ENCODE assay signal across 9 mouse cellular contexts in the genomic region with DNA sequence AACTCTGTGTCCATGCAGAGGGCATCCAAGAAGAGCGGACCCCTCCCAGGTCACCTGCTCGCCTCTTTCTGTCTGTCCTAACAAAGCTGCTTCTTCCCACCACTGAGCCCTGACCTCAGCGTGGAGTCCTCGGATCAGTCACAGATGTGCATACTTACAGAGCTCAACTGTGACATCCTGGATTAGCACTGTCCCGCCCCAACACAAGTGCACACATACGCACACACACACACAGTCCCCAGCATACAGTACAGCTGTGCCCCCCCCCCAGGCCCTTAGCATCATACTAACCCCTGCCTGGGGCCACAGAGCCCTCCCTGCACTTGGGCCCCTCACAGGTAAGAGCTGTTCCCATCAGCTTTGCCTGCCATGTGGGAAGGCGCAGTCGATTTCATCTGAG. TPM values are rescaled to one million over a fixed set of nuclear protein-coding genes. Genes with fewer than 3 reads are reported as not detected.
DNase-seq lines count a peak whose midpoint lies in the region; ATAC-seq and TF ChIP-seq lines count a peak whose summit lies in the region.
"Had no signal": no experiment of that assay in that cellular context is flagged by ENCODE, and none has a peak within 500 bp of the region (broad histone marks: within the 10 kb centered on the region; RNA-seq: fewer than 3 reads in every experiment).

No protein-coding gene starts in this region.

- ATAC-seq in forebrain, embryonic 14.5 days, result peak; percentile 35
- no peak for ATAC-seq in forebrain, postnatal 0 days
- peak; percentile 22; the same call in 1 of the 2 replicates for ATAC-seq in lung, embryonic 14.5 days (ENCODE audit: insufficient read depth)
- peak; percentile 26 for ATAC-seq in hindbrain, embryonic 13.5 days (ENCODE audit: low FRiP score)
- peak; percentile 57 for ATAC-seq in neural tube, embryonic 12.5 days (ENCODE audit: low FRiP score, low read depth)

- no peak for TF ChIP-seq CTCF in forebrain, postnatal 0 days (IDR thresholded peaks at IDR 0.05; ENCODE audit: low read depth)
- TF ChIP-seq CTCF in lung, embryonic 14.5 days (IDR thresholded peaks at IDR 0.05; ENCODE audit: low read depth), result no peak
- TF ChIP-seq CTCF in cerebellum, adult 2 months (IDR thresholded peaks at IDR 0.05; ENCODE audit: borderline replicate concordance, insufficient read depth, low read depth, low read length), result no peak

- 86% methylated on average over 8 of the region's 8 CpGs for WGBS in forebrain, embryonic 14.5 days
- 94% methylated on average over 8 of the region's 8 CpGs for WGBS in forebrain, postnatal 0 days
- 90% methylated on average over 8 of the region's 8 CpGs for WGBS in lung, embryonic 14.5 days
- 95% methylated on average over 8 of the region's 8 CpGs for WGBS in hindbrain, embryonic 13.5 days
- 91% methylated on average over 8 of the region's 8 CpGs for WGBS in neural tube, embryonic 12.5 days
- 85% methylated on average over 8 of the region's 8 CpGs for WGBS in cerebellum, adult 2 months

- no peaks in the 10 kb centered on the region for H3K4me1 ChIP-seq in forebrain, embryonic 14.5 days (ENCODE audit: control insufficient read depth, insufficient read depth, low read length)
- no peaks in the 10 kb centered on the region for H3K4me1 ChIP-seq in forebrain, postnatal 0 days (ENCODE audit: insufficient read depth)
- H3K4me1 ChIP-seq in lung, embryonic 14.5 days (ENCODE audit: insufficient read depth), result no peaks in the 10 kb centered on the region
- no peaks in the 10 kb centered on the region for H3K4me1 ChIP-seq in hindbrain, embryonic 13.5 days (replicated peaks)
- 0 out of 2 replicates have a peak, but pooled peaks cover 2% of the 10 kb centered on the region for H3K4me1 ChIP-seq in neural tube, embryonic 12.5 days
- no peaks in the 10 kb centered on the region for H3K4me1 ChIP-seq in cerebellum, adult 2 months (ENCODE audit: control insufficient read depth, insufficient read depth, low read length)
- H3K4me1 ChIP-seq: heart, embryonic 15.5 days had no signal

- no peak for TF ChIP-seq POLR2A in cerebellum, adult 2 months (IDR thresholded peaks at IDR 0.05; ENCODE audit: borderline replicate concordance, insufficient read depth, low read length)

- H3K4me3 ChIP-seq in forebrain, embryonic 14.5 days (ENCODE audit: low read depth, low read length), result no peak overlapping the region
- no peak overlapping the region for H3K4me3 ChIP-seq in forebrain, postnatal 0 days (ENCODE audit: low read depth, low read length)
- H3K4me3 ChIP-seq in lung, embryonic 14.5 days (ENCODE audit: low read depth, low read length), result no peak overlapping the region
- H3K4me3 ChIP-seq in hindbrain, embryonic 13.5 days, result no peak overlapping the region
- H3K4me3 ChIP-seq in neural tube, embryonic 12.5 days, result no peak overlapping the region
- H3K4me3 ChIP-seq in cerebellum, adult 2 months (replicated peaks; ENCODE audit: insufficient read depth, low read depth, low read length), result no peak overlapping the region
- H3K4me3 ChIP-seq: heart, embryonic 15.5 days had no signal

- H3K36me3 ChIP-seq in forebrain, embryonic 14.5 days (ENCODE audit: control insufficient read depth, insufficient read depth, low read length), result no peaks in the 10 kb centered on the region
- no peaks in the 10 kb centered on the region for H3K36me3 ChIP-seq in forebrain, postnatal 0 days (ENCODE audit: insufficient read depth)
- no peaks in the 10 kb centered on the region for H3K36me3 ChIP-seq in lung, embryonic 14.5 days (ENCODE audit: insufficient read depth)
- H3K36me3 ChIP-seq in hindbrain, embryonic 13.5 days, result no peaks in the 10 kb centered on the region
- H3K36me3 ChIP-seq in neural tube, embryonic 12.5 days, result no peaks in the 10 kb centered on the region
- H3K36me3 ChIP-seq: heart, embryonic 15.5 days had no signal

- no peak overlapping the region for H3K27ac ChIP-seq in forebrain, embryonic 14.5 days (ENCODE audit: low read depth, low read length)
- no peak overlapping the region for H3K27ac ChIP-seq in forebrain, postnatal 0 days (ENCODE audit: low read depth, low read length)
- H3K27ac ChIP-seq in lung, embryonic 14.5 days (ENCODE audit: low read depth), result no peak overlapping the region
- H3K27ac ChIP-seq in hindbrain, embryonic 13.5 days, result no peak overlapping the region
- H3K27ac ChIP-seq in neural tube, embryonic 12.5 days, result no peak overlapping the region
- no peak overlapping the region for H3K27ac ChIP-seq in cerebellum, adult 2 months (ENCODE audit: insufficient read depth, low read length)
- H3K27ac ChIP-seq: heart, embryonic 15.5 days had no signal

- no peak overlapping the region for H3K9ac ChIP-seq in forebrain, embryonic 14.5 days (ENCODE audit: low read length)
- no peak overlapping the region for H3K9ac ChIP-seq in forebrain, postnatal 0 days
- H3K9ac ChIP-seq in lung, embryonic 14.5 days, result no peak overlapping the region
- no peak overlapping the region for H3K9ac ChIP-seq in hindbrain, embryonic 13.5 days
- H3K9ac ChIP-seq in neural tube, embryonic 12.5 days, result no peak overlapping the region
- H3K9ac ChIP-seq: heart, embryonic 15.5 days had no signal

- DNase-seq in forebrain, embryonic 14.5 days (ENCODE audit: low spot score), result no peak
- no peak for DNase-seq in forebrain, postnatal 0 days
- DNase-seq in lung, embryonic 14.5 days, result no peak
- DNase-seq in lung, postnatal 4 days, result no peak
- no peak for DNase-seq in c-Kit-positive CD71-positive TER-119-positive erythroid progenitor cells, embryonic 14.5 days (ENCODE audit: low spot score)
- DNase-seq in cerebellum, adult 2 months, result no peak

- no peaks in the 10 kb centered on the region for H3K9me3 ChIP-seq in forebrain, embryonic 14.5 days (replicated peaks; ENCODE audit: control insufficient read depth, low read length)
- H3K9me3 ChIP-seq in forebrain, postnatal 0 days (ENCODE audit: low read length), result no peaks in the 10 kb centered on the region
- no peaks in the 10 kb centered on the region for H3K9me3 ChIP-seq in lung, embryonic 14.5 days (ENCODE audit: low read depth, low read length)
- no peaks in the 10 kb centered on the region for H3K9me3 ChIP-seq in hindbrain, embryonic 13.5 days
- no peaks in the 10 kb centered on the region for H3K9me3 ChIP-seq in neural tube, embryonic 12.5 days
- H3K9me3 ChIP-seq: heart, embryonic 15.5 days had no signal

- H3K4me2 ChIP-seq in forebrain, embryonic 14.5 days (ENCODE audit: low read length), result no peak overlapping the region
- no peak overlapping the region for H3K4me2 ChIP-seq in forebrain, postnatal 0 days (ENCODE audit: low read depth)
- no peak overlapping the region for H3K4me2 ChIP-seq in lung, embryonic 14.5 days
- no peak overlapping the region for H3K4me2 ChIP-seq in hindbrain, embryonic 13.5 days
- no peak overlapping the region for H3K4me2 ChIP-seq in neural tube, embryonic 12.5 days (replicated peaks)
- H3K4me2 ChIP-seq: heart, embryonic 15.5 days had no signal

- H3K27me3 ChIP-seq in forebrain, embryonic 14.5 days (replicated peaks; ENCODE audit: control insufficient read depth, insufficient read depth, low read length), result no peaks in the 10 kb centered on the region
- H3K27me3 ChIP-seq in forebrain, postnatal 0 days (ENCODE audit: insufficient read depth, low read length), result no peaks in the 10 kb centered on the region
- no peaks in the 10 kb centered on the region for H3K27me3 ChIP-seq in lung, embryonic 14.5 days (ENCODE audit: insufficient read depth, low read length)
- no peaks in the 10 kb centered on the region for H3K27me3 ChIP-seq in hindbrain, embryonic 13.5 days
- H3K27me3 ChIP-seq in neural tube, embryonic 12.5 days (replicated peaks), result no peaks in the 10 kb centered on the region
- no peaks in the 10 kb centered on the region for H3K27me3 ChIP-seq in cerebellum, adult 2 months (ENCODE audit: control insufficient read depth, insufficient read depth, low read length)
- H3K27me3 ChIP-seq: heart, embryonic 15.5 days had no signal

RNA-seq across cellular contexts. Expression of gene Dap, which starts 41.3 kb away (rescaled TPM):
- 21.1 and 22.7 TPM in 2 replicates for polyA plus RNA-seq in forebrain, embryonic 14.5 days (2014; fragmentation: Nextera tagmentation; extraction: Ambion mirVana)
- total RNA-seq in forebrain, postnatal 0 days (2014; rRNA removed), result 14.1 and 16.1 TPM in 2 replicates
- 21.1 and 22.6 TPM in 2 replicates for polyA plus RNA-seq in forebrain, postnatal 0 days (2015; fragmentation: Nextera tagmentation; extraction: Ambion mirVana)
- 97.1 and 99.2 TPM in 2 replicates for polyA plus RNA-seq in lung, embryonic 14.5 days (2014; fragmentation: Nextera tagmentation; extraction: Ambion mirVana)
- 35.1 and 35.2 TPM in 2 replicates for polyA plus RNA-seq in hindbrain, embryonic 13.5 days (2015; fragmentation: Nextera tagmentation; extraction: Ambion mirVana)
- 44.0 and 44.5 TPM in 2 replicates for polyA plus RNA-seq in neural tube, embryonic 12.5 days (2016; fragmentation: Nextera tagmentation; extraction: Ambion mirVana)
- polyA plus RNA-seq in cerebellum, adult 2 months (2012; rRNA removed), result 21.9 and 25.9 TPM in 2 replicates
